Comparison of ENCODE assay signal across 8 mouse cellular contexts in genomic region chr2:91930761-91931291, GRCm38 (mm10). TPM values are rescaled to one million over a fixed set of nuclear protein-coding genes. Genes with fewer than 3 reads are reported as not detected.
DNase-seq lines count a peak whose midpoint lies in the region; ATAC-seq and TF ChIP-seq lines count a peak whose summit lies in the region.

No protein-coding gene starts in this region.

- 2% methylated on average over 23 of the region's 23 CpGs for WGBS in forebrain, embryonic 15.5 days

- intact Hi-C loops in left cerebral cortex, postnatal 14 days (cut with DNase I), result loop anchor here (5.0 kb wide), 1 partner anchor 41 kb away; no protein-coding TSS in a partner anchor

- peaks cover 31% of the 10 kb centered on the region for H3K36me3 ChIP-seq in E14TG2a.4 (ENCODE audit: insufficient read depth, low read length)
- H3K36me3 ChIP-seq in forebrain, embryonic 15.5 days, result no peaks in the 10 kb centered on the region; the same call in 1 of the 2 replicates

- no peak for ATAC-seq in forebrain, embryonic 15.5 days (replicated peaks)

- TF ChIP-seq CTCF in E14TG2a.4 (conservative IDR thresholded peaks at IDR 0.05; ENCODE audit: low read length), result no peak

- H3K27me3 ChIP-seq in E14TG2a.4 (ENCODE audit: insufficient read depth, low read length), result peaks cover 33% of the 10 kb centered on the region
- no peaks in the 10 kb centered on the region for H3K27me3 ChIP-seq in forebrain, embryonic 15.5 days

- peak overlapping the region; percentile 87 for H3K27ac ChIP-seq in forebrain, embryonic 15.5 days (replicated peaks)

- DNase-seq in cerebellum, adult 11 months, result peak; percentile 32
- no peak for DNase-seq in cerebellum, postnatal 4 days (ENCODE audit: low spot score in 2 of 2)
- DNase-seq in kidney, postnatal 4 days, result peak; percentile 41 to 55
- peak; percentile 39 for DNase-seq in retina, embryonic 14.5 days (ENCODE audit: low spot score)
- no peak for DNase-seq in left cerebral cortex, postnatal 14 days (ENCODE audit: low spot score in 2 of 2)
- no peak for DNase-seq in frontal cortex, postnatal 25 days (ENCODE audit: low spot score in 2 of 2)

- peak overlapping the region; percentile 88 for H3K4me2 ChIP-seq in forebrain, embryonic 15.5 days (replicated peaks)

- peaks cover 87% of the 10 kb centered on the region for H3K4me1 ChIP-seq in E14TG2a.4 (replicated peaks; ENCODE audit: low read depth, low read length)
- peaks cover 37% of the 10 kb centered on the region for H3K4me1 ChIP-seq in forebrain, embryonic 15.5 days

- peak overlapping the region; percentile 83 for H3K9ac ChIP-seq in forebrain, embryonic 15.5 days (replicated peaks)

- peak overlapping the region; percentile 86 for H3K4me3 ChIP-seq in E14TG2a.4 (replicated peaks; ENCODE audit: low read length)
- H3K4me3 ChIP-seq in forebrain, embryonic 15.5 days, result peak overlapping the region; percentile 75

- no peaks in the 10 kb centered on the region for H3K9me3 ChIP-seq in E14TG2a.4 (ENCODE audit: low read length)
- H3K9me3 ChIP-seq in forebrain, embryonic 15.5 days, result no peaks in the 10 kb centered on the region

RNA-seq across cellular contexts. Expression of gene Mdk, which starts 1.3 kb away (rescaled TPM):
- polyA plus RNA-seq in forebrain, embryonic 15.5 days (2015; fragmentation: Nextera tagmentation; extraction: Ambion mirVana), result 347 and 357 TPM in 2 replicates
- total RNA-seq in left cerebral cortex, postnatal 14 days (2021), result 10 to 100 TPM; 24.9 to 26.3 TPM

RNA-seq across cellular contexts. Expression of gene Chrm4, which starts 3.8 kb away (rescaled TPM):
- polyA plus RNA-seq in forebrain, embryonic 15.5 days (2015; fragmentation: Nextera tagmentation; extraction: Ambion mirVana), result 1.5 and 1.8 TPM in 2 replicates
- 10 to 100 TPM; 37.3 to 42.0 TPM for total RNA-seq in left cerebral cortex, postnatal 14 days (2021)

RNA-seq across cellular contexts. Expression of gene Gm9821, which starts 14.7 kb away (rescaled TPM):
- polyA plus RNA-seq in forebrain, embryonic 15.5 days (2015; fragmentation: Nextera tagmentation; extraction: Ambion mirVana), result 0.15 and 0.32 TPM in 2 replicates
- total RNA-seq in left cerebral cortex, postnatal 14 days (2021), result not detected

RNA-seq across cellular contexts. Expression of gene Dgkz, which starts 44.8 kb away (rescaled TPM):
- 27.6 and 28.2 TPM in 2 replicates for polyA plus RNA-seq in forebrain, embryonic 15.5 days (2015; fragmentation: Nextera tagmentation; extraction: Ambion mirVana)
- 100 to 1,000 TPM; 342 to 377 TPM for total RNA-seq in left cerebral cortex, postnatal 14 days (2021)

Comparison
In these comparisons a context has a peak if more than half of its experiments do, and no peak if none do; other contexts are left out.
1. DNase-seq: peak in cerebellum, adult 11 months (single experiment), kidney, postnatal 4 days (2 of 2) and retina, embryonic 14.5 days (single experiment); none in cerebellum, postnatal 4 days (0 of 2), left cerebral cortex, postnatal 14 days (0 of 2) and frontal cortex, postnatal 25 days (0 of 2).